Mouse (Mus musculus): Measurements from ENCODE around the gene Pip5k1b.

Pip5k1b gene

DNA sequence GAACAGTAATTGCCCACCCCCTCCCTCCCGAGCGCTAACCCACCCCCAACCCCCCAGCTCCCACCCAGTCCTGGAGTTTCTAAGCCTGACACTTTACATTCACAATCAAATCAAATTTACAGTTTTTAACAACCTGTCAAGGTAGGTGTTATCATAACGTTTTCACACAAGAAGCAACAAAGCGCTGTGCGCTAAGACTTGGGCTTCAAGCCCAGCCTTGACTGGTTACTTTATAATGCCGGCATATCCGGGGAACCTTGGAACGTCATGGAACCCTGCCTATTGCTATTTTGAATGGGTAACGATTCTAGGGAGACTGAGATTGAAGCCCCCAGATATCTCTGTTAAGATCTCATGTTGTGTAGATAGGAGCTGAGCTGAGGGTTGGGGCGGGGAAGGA lies 237.5 kb downstream of the Pip5k1b start:
- no peak for DNase-seq (ENCODE audit: low read depth, low spot score)
- no peaks in the 10 kb centered on the region for H3K36me3 ChIP-seq (ENCODE audit: control insufficient read depth, insufficient read depth, low read length, poor library complexity, severe bottlenecking)
- H3K27me3 ChIP-seq (ENCODE audit: control insufficient read depth, insufficient read depth, low read length, poor library complexity, severe bottlenecking) = no peaks in the 10 kb centered on the region

DNA sequence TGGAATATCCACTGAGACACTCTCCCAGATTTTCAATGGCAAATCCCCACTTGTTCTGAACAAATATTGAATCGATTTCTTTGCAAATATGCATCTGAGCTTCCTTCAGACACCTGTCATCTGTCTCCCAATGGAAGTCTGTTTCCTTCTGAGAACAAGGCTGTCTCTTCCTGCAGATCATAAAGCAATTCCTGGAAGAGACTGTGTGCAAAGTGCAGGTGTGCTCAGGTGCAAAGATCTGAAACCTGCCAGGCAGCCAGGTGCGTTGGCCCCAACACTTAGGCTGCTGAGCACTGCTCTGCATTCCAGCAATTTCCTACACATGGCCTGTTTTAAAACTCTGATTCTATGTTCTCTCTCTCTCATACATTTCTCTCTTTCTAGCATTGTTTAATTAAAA lies 237.9 kb downstream of the Pip5k1b start:
- no peaks in the 10 kb centered on the region for H3K27me3 ChIP-seq (ENCODE audit: control insufficient read depth, insufficient read depth, low read length, poor library complexity, severe bottlenecking)
- no peak for DNase-seq (ENCODE audit: low read depth, low spot score)

DNA sequence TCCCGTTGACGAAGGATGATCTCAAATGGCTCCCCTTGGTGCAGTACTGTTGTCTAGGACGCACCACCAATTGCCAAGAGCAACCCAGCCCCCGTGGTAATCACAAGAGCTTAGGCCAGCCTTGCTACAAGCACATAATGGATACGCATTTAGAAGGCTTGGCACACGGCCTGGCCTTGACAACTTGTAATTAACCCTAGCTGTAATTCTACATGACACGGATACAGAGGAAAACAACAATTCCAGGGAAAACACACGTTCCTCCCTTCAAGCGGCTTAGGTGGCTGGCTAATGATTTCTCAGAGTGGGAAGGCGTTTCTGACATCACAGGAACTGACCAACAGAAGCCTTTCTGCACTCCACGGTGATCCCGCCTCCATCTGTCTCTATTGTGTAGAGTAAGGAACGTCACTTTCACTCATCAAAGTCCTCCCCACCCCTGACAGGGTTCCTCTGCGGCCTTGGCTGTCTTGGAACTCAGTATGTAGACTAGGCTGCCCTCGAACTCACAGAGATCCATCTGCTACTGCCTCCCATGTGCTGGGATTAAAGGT lies 238.6 kb downstream of the Pip5k1b start:
- no peaks in the 10 kb centered on the region for H3K27me3 ChIP-seq (ENCODE audit: control insufficient read depth, insufficient read depth, low read length, poor library complexity, severe bottlenecking)
- no peaks in the 10 kb centered on the region for H3K36me3 ChIP-seq (ENCODE audit: control insufficient read depth, insufficient read depth, low read length, poor library complexity, severe bottlenecking)
- no peak for DNase-seq (ENCODE audit: low read depth, low spot score)

More for the DNA sequence above, 237.9 kb downstream of the Pip5k1b start:
- no peaks in the 10 kb centered on the region for H3K36me3 ChIP-seq (ENCODE audit: control insufficient read depth, insufficient read depth, low read length, poor library complexity, severe bottlenecking)

DNA sequence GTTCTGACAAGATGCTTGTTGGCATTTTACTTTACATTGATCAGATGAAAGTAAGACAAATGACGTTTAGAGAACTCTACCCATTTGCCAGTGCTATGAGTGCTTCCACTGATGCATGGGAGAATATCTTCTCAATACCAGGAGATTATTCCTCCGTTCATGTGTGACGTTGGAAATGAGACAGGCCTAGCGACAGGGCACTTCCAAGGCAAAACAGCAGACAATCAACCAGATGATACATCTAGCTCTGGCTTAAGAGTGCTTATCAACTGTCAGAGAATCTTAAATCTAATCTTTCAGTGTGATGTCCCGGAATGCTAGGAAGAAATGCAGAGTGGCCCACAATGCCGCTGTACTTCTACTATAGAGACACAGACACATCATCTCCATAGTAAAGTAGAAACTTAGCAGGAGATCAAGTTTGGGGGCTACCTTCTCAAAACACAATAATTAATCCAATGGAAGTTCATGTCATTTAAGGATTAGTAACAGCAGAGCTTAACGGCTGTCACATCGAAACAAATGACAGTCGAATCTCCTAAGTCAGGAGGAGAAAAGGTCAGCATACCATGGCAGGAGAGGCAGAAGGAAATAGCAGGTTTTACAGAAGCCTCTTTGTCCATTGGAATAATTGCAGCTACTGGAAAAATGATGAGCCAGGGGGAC lies 239.5 kb downstream of the Pip5k1b start:
- H3K36me3 ChIP-seq (ENCODE audit: control insufficient read depth, insufficient read depth, low read length, poor library complexity, severe bottlenecking) = no peaks in the 10 kb centered on the region
- no peak for DNase-seq (ENCODE audit: low read depth, low spot score)
- H3K27me3 ChIP-seq (ENCODE audit: control insufficient read depth, insufficient read depth, low read length, poor library complexity, severe bottlenecking) = no peaks in the 10 kb centered on the region

DNA sequence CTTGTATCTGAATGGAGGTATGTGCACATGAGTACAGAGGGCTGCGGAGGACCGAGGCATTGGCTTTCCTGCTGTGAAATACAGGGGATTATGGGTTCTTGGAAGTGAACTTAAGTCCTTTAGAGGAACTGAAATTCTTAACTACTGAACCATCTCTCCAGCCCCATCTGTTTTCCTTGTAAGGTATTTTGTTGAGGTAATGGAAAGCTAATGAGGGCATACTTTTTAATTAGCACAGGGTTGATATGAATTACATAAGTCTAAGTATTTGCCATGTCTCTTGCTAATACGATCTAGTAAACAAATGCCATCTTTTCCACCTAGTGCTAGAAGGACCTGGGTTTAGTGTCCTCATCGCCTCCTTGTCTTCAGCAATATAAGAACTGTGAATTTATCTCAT lies 240.4 kb downstream of the Pip5k1b start:
- Histone ChIP-seq H3K27me3 (ENCODE audit: control insufficient read depth, insufficient read depth, low read length, poor library complexity, severe bottlenecking) (no peaks in the 10 kb centered on the region), H3K36me3 (ENCODE audit: control insufficient read depth, insufficient read depth, low read length, poor library complexity, severe bottlenecking) (no peaks in the 10 kb centered on the region)
- DNase-seq (ENCODE audit: low read depth, low spot score) = peak; percentile 15

DNA sequence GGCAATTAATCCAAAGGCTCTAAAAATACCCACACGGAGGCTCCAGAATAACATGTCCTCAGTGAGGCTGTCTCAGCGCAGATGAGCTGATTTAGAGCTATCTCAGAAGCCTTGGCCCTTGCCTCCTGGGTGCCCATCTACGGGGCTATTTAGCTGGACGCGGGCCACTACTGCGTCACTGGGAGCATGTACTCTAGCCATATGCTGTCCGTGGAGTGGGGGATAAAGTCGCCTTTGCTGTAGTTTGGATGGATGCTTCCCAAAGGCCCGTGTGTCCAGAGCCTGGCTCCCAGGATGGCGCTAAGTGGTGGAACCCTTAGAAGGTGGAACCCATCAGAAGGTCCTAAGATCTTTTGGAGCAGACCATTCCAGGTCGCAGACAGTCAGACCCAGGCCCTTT lies 241.0 kb downstream of the Pip5k1b start:
- no peaks in the 10 kb centered on the region for H3K36me3 ChIP-seq (ENCODE audit: control insufficient read depth, insufficient read depth, low read length, poor library complexity, severe bottlenecking)
- DNase-seq (ENCODE audit: low read depth, low spot score) = no peak
- H3K27me3 ChIP-seq (ENCODE audit: control insufficient read depth, insufficient read depth, low read length, poor library complexity, severe bottlenecking) = no peaks in the 10 kb centered on the region

DNA sequence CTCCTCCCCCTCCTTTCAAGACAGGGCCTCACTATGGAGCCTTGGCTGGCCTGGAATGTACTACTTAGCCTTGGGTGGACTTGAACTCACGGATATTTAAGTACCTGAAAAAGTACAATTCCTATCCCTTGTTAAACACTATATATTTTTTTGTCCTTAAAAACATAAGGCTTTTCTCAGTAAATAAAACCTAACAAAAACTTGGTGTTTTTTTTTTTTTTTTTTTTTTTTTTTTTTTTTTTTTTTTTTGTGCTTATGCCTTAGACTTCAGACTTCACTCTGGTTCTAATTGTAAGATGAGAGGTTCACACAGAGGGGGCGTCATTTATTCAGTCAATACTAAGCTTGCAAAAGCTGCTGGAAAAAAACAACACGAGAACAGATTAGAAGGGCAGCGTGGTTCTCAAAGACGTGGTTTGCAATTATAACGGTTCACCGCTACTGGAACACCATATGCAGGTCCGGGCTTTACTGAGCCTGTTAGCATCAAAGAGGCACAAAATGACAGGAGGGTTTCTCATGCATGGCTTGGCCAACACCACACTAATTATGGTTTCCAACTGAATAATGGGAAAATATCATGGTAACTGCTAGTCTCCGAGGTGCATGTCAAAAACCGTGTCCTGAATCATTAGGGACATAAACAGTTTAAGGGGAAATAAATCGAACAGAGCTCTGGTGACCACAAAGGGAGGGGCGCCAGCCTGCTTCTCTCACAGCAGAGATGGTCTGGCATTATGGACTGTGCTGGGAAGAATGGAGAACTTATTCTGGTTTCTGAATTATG lies 242.9 kb downstream of the Pip5k1b start:
- no peaks in the 10 kb centered on the region for H3K27me3 ChIP-seq (ENCODE audit: control insufficient read depth, insufficient read depth, low read length, poor library complexity, severe bottlenecking)
- no peaks in the 10 kb centered on the region for H3K36me3 ChIP-seq (ENCODE audit: control insufficient read depth, insufficient read depth, low read length, poor library complexity, severe bottlenecking)
- DNase-seq (ENCODE audit: low read depth, low spot score) = no peak

DNA sequence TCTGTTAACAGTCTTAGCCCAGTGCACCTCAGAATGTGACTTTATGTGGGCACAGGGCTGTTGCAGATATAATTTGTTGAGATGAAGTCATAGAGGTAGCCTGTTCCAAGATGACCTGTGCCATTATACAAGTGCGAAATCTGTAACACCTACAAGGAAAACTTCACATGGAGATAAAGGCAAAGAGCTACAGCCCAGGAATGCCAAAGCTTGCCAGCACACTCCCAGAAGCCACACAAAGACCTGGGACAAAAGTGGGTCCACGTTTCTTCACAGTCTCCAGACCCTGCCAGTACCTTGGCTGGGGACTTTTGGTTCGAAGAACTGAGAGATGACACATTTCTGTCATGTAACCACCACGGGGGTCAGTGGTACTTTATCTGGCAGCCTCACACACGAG lies 243.6 kb downstream of the Pip5k1b start:
- DNase-seq (ENCODE audit: low read depth, low spot score) = no peak
- no peaks in the 10 kb centered on the region for H3K27me3 ChIP-seq (ENCODE audit: control insufficient read depth, insufficient read depth, low read length, poor library complexity, severe bottlenecking)
- H3K36me3 ChIP-seq (ENCODE audit: control insufficient read depth, insufficient read depth, low read length, poor library complexity, severe bottlenecking) = no peaks in the 10 kb centered on the region

DNA sequence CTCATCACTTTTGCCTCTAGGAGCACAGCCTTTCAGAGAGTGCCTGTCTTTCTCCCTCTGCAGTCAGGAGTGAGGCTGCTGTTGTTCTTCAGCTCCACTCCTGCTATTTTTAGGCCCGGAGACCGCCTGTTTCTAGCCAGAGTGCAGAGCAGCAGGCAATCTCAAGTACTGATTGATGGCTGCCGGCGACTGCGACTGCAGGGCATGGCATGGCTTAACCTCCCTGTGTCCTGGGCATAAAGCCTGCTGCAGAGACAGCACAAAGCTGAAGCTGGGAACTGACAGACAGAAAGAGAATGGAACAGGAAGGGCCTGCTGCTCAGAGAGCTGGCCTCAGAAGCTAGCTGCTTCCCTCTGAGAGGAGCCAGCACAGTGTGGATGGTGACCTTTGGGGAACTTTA lies 247.4 kb downstream of the Pip5k1b start:
- H3K36me3 ChIP-seq (ENCODE audit: control insufficient read depth, insufficient read depth, low read length, poor library complexity, severe bottlenecking) = no peaks in the 10 kb centered on the region
- DNase-seq (ENCODE audit: low read depth, low spot score) = no peak
- H3K27me3 ChIP-seq (ENCODE audit: control insufficient read depth, insufficient read depth, low read length, poor library complexity, severe bottlenecking) = no peaks in the 10 kb centered on the region

DNA sequence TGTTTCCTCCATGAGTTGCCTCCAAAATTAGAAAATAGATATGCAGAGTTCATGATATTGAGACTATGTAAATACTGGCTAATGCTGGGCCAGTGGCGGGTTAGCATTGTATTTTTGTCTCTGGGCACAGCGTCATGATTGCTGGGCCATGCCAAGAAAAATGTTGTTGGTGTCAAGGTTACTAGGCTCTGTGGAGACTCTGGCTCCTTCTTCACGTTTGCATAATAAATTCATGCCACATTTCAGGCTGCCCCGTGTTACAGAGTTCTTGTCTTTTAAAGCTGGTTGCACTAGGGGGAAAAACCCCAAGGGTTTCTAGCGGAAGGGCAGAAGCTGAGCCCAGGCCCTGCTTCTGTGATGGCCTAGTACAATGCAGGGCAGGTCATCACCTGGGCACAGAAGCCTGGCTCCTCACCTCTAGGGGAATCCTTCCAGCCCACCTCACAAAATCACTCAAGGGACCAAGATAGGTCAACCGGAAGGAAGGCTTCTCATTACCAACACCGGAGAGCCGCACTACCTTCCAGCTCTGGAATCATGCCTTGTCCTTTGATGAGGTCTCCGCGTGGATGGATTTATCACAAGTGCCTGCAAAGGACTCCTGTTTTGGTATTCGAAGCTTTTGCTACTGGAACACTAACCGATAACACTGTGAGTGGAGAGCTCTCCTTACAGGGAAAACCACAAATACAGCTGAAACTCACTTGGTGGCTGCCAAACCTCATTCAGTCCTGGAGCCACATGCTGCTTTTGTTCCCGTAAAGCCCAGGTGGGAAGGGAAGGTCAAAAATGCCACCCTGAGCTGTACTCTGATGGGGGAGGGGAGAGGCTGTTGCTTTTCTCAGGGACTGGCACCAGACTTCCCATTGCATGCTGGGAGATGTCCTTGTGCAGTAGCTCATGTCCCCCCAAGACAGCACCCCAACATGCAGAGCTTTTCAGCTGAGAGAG lies 248.1 kb downstream of the Pip5k1b start:
- H3K27me3 ChIP-seq (ENCODE audit: control insufficient read depth, insufficient read depth, low read length, poor library complexity, severe bottlenecking) = no peaks in the 10 kb centered on the region
- no peaks in the 10 kb centered on the region for H3K36me3 ChIP-seq (ENCODE audit: control insufficient read depth, insufficient read depth, low read length, poor library complexity, severe bottlenecking)
- no peak for DNase-seq (ENCODE audit: low read depth, low spot score)

DNA sequence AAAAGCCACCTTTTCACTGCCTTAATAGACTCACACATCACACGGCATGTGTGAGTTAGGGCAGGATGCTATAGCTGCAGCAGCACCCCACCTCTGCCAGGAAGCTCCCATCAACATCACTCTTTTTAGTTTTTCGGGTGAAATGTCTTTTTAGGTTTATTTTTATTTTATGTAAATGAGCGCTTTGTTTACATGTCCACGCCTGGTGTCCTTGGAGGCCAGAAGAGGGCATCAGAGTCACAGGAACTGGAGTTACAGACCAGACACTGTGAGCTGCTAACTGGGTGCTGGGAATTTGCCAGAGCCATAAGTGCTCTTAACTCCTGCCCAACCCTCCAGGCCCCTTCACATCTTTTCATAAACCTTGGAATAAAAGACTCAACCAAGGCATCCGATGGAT lies 249.3 kb downstream of the Pip5k1b start:
- H3K36me3 ChIP-seq (ENCODE audit: control insufficient read depth, insufficient read depth, low read length, poor library complexity, severe bottlenecking) = no peaks in the 10 kb centered on the region
- no peaks in the 10 kb centered on the region for H3K27me3 ChIP-seq (ENCODE audit: control insufficient read depth, insufficient read depth, low read length, poor library complexity, severe bottlenecking)
- no peak for DNase-seq (ENCODE audit: low read depth, low spot score)

DNA sequence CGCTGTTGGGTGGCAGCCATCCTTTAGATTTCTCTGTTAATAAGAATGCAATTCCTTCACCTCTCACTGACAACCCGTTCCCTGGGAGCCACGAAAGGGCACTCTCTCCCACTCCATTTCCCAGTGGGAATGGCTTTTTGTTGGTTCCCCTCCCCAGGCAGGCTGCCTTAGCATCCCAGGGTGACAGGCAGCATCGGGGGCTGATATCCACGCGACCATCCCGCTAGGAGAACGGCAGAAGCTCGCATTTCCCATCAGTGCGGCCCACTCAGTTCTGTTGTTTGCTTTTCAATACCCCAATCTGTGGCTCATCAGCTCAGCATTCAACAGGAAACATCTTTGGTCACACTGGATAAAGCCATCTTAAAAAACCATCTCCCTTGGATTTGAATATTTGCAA lies 253.5 kb downstream of the Pip5k1b start:
- H3K27me3 ChIP-seq (ENCODE audit: control insufficient read depth, insufficient read depth, low read length, poor library complexity, severe bottlenecking) = no peaks in the 10 kb centered on the region

DNA sequence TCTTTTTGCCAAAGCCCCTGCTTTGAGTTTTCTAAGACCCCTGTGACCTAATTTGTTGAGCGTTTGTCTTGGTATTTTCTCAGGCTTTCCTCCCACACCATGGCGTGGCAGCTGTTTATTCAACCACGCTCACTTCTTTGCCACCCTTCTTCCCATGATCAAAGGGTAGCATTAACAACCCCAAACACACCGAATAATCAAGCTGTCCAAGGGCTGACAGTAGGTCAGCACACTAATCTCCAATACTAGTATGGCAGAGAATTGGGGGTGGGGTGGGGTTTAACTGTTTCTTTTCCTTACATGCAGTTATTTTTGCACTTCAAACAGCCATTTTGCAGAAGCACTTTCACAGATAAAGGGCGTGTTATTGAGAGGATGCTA lies 253.9 kb downstream of the Pip5k1b start:
- H3K36me3 ChIP-seq (ENCODE audit: control insufficient read depth, insufficient read depth, low read length, poor library complexity, severe bottlenecking) = no peaks in the 10 kb centered on the region
- no peak for DNase-seq (ENCODE audit: low read depth, low spot score)
- H3K27me3 ChIP-seq (ENCODE audit: control insufficient read depth, insufficient read depth, low read length, poor library complexity, severe bottlenecking) = no peaks in the 10 kb centered on the region

More for the DNA sequence above, 253.5 kb downstream of the Pip5k1b start:
- no peaks in the 10 kb centered on the region for H3K36me3 ChIP-seq (ENCODE audit: control insufficient read depth, insufficient read depth, low read length, poor library complexity, severe bottlenecking)
- DNase-seq (ENCODE audit: low read depth, low spot score) = no peak

DNA sequence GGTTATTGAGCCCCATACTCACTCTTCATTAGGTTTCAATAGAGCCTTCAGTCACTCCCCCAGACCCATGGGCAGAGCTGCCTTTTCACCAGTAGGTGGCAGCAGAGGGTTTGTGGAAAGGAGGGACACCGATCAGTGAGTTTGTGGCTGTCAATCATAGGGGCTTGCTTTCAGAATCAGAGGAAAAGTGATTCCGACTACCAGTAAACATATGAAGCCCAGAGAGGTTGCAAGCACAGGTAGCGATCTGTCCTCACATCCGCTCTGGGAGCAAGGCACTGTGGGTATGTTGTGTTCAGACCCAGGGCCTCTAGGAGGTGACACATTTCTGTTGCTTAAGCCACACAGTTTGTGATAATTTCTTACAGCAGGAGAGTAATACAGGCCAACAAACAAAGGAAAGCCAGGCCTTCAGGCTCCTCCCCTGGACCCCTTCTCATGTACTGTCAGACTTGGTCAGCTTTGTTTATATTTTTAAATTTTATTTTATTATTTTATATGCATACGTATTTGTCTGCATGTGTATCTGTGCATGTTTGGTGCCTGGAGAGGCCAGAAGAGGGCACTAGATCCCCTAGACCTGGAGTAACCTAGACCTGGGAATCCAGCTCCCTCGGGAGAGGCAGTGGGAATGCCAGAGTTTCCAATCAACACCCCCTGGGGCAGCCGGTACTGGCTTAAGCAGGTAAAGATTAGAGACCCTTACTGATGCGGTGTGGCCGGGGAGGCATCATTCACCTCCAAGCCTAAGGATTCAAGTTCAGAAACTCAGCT lies 254.5 kb downstream of the Pip5k1b start:
- DNase-seq (ENCODE audit: low read depth, low spot score) = peak; percentile 83
- no peaks in the 10 kb centered on the region for H3K27me3 ChIP-seq (ENCODE audit: control insufficient read depth, insufficient read depth, low read length, poor library complexity, severe bottlenecking)
- no peaks in the 10 kb centered on the region for H3K36me3 ChIP-seq (ENCODE audit: control insufficient read depth, insufficient read depth, low read length, poor library complexity, severe bottlenecking)

Measured in splenic B cell, adult 2 months (primary cell).